Mouse (Mus musculus): Measurements from ENCODE around the gene Rbpjl.

GRCm38 (mm10) chr2:164452000-164452676 is 49.2 kb downstream of the Rbpjl start:
- no peak for TF ChIP-seq CTCF (IDR thresholded peaks at IDR 0.05; ENCODE audit: insufficient read depth, low read depth, low read length)
- no peak for TF ChIP-seq POLR2A (IDR thresholded peaks at IDR 0.05; ENCODE audit: insufficient read depth, low read depth, low read length)

Measured in olfactory bulb, adult 2 months (tissue).